Mouse (Mus musculus): ENCODE measurements around the gene Hpf1.

Hpf1 gene

DNA sequence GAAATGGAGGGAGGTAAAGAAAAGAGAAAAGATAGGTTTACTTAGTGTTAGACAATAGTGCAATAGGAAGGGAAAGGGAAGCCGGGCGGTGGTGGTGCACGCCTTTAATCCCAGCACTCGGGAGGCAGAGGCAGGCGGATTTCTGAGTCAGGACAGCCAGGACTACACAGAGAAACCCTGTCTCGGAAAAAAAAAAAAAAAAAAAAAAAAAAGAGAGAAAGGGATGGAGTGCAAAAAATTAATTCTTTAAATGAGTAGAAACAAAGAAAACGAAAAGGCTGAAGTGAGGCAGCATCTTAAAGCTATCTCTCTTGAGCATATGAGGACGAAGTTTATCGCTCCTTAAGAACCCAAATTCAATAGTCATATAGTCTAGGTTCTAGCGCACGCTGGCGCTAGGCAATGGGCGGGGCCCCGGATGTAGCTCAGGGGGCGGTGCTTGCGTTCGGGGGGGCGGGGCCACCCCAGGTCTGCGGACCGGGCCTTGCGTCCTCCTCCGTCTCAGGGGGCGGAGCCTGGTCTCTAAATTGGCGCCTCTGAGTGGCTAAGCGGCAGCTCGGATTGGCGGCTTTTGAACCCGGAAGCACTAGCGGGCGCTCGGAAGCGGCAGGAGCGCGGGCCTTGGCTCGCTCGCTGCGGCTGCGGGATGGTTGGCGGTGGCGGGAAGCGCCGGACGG lies at the start of gene Hpf1:
Gene Hpf1 (plus strand): TSS at position 576 of the 677 bp plus-strand sequence.
- DNase-seq (ENCODE audit: low read depth), result peak; percentile 96

DNA sequence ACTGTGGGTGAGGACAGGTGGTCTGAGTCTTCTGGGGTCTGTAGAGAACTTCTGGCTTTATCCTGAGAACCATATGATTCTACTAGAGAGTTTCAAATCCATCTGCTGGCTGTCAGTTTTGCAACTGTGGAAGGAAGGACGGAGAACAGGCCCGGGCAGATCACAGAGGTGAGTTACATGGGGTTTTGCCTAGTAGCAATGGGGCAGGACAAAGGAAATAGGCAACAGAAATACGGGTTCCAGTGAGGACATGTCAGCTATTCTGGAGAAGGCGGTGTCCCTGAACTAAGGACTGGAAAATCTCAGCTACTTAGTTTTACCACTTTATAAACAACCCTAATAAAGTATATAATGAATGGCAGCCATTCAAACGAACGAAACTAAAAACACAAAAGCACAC lies 47.8 kb upstream of the Hpf1 start:
- no peak for DNase-seq (ENCODE audit: low read depth)

DNA sequence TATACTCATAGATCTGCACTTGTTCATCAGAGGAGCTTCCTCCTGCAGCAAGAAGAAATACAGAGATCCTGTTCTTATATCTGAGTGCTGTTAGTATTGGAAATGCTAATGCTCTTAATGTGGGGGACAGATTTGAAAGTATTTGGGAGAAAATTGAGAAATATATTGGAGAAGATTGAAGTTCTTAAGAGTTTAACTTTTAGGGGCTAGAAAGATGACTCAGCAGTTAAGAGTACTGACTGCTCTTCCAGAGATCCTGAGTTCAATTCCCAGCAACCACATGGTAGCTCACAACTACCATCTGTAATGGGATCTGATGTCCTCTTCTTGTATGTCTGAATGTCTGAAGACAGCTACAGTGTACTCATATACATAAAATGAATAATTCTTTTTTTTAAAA lies 32.7 kb upstream of the Hpf1 start:
- no peak for DNase-seq (ENCODE audit: low read depth)

DNA sequence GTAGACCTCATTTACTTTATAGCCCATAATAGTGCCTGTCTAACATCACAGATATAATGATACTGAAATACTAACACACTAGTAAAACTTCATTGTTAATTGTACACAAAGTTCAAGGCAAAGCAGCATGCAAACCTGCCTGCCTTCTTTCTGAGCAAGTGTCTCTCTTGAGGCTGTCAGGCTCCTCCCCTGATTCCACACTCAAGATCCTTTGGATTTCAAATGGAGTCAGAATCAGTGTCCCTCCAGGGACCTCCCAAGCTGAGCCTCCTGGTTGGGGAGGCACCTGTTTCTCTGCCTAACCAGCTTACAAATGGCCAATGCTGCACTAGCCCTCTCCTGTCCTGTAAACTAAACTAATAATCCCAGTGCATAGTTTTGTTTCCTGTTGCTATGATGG lies 32.1 kb upstream of the Hpf1 start:
- no peak for DNase-seq (ENCODE audit: low read depth)

DNA sequence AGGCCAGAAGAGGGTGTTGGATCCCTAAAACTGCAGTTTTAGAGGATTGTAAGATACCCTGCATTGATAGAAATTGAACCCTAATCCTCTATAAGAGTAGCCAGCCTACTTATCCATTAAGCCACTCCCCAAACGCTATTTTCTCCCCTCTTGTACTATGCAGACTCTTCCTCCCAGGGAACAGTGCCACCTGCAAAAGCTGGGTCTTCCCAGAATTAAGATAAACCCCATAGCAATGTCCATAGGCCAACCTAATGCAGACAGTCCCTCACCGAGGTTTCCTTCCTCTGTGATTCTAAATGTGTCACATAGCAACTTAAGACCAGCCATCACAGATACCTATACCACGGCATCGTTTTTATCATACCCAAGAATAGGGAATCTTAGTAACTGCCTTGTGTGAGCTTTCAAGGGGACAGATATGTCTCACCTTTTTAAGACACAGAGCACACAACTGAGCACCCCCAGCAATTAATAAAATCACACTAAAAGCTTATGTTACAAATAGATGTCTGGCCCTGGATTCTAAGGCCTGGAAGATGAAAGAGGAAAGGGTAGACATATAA lies 31.2 kb upstream of the Hpf1 start:
- no peak for DNase-seq (ENCODE audit: low read depth)

DNA sequence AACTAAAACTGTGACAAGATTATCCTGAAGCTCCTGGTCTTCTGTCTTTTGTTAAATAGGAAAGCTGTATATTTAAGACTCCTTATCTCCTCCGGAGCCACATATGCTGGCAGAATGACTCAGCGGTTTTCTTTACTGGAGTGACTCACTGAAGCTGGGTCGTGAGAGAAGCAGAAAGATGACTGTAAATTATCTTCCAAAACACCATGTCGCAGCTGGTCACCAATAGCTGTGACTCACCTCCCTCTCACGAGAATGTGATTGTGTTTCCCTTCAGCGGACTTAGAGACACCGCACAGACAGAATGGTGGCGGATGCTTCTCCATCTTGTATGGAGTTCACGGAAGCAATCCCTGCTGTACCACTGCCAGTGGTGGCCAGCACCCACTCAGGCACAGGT lies 30.6 kb upstream of the Hpf1 start:
- DNase-seq (ENCODE audit: low read depth), result peak; percentile 73

DNA sequence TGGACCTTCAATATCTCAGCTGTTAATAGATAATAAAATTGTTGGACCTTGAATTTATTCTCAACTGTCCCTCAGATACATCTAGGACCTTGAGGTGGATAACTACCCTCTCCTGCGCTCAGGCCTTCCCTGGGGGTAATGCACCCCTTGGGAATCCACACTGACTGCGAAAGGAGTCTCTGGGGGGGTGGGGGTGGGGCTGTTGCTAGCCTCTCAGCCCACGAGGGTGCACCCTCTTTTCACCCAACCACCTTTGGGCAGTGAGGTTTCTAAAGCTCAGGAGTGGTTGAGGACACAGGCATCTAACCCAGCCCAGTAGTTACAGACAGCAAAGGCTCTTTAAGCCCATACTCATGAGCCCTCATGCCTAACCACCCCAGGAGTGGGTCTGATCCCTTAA lies 29.5 kb upstream of the Hpf1 start:
- no peak for DNase-seq (ENCODE audit: low read depth)

DNA sequence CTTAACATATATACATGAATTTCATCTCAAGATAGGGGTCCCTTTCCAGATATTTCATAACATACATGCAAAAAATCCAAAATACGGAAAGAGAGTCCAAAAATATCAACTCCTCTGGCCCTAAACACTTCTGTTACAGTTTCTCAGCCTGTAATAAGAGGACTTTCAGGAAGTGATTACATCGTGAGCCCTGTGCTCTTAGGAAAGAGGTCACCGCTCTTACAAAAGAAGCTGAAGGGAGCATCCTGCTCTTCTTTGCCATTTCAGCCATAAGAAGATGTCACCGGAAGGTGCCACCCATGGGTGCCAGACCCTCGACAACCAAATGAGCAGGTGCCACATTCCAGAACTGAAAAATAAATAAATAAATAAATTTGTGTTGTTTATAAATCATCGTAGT lies 28.4 kb upstream of the Hpf1 start:
- no peak for DNase-seq (ENCODE audit: low read depth)

DNA sequence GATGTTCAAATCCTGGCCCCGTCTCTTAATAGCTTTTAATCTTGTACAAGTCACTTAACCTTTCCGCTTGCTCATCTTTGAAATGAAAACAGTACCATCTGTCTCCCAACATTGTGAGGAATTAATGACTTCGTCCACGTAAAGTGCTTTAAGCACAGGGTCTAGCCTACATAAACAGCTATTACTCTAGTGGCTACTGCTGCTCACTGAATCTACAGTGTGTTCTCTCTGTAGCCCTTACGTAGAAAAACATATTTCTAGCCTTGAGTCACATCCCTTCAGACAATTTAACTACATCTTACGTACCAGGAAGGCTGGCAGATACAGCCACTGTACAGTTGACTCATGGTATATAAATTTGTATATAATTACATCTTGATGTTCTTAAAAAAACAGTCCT lies 25.3 kb upstream of the Hpf1 start:
- DNase-seq (ENCODE audit: low read depth), result no peak

DNA sequence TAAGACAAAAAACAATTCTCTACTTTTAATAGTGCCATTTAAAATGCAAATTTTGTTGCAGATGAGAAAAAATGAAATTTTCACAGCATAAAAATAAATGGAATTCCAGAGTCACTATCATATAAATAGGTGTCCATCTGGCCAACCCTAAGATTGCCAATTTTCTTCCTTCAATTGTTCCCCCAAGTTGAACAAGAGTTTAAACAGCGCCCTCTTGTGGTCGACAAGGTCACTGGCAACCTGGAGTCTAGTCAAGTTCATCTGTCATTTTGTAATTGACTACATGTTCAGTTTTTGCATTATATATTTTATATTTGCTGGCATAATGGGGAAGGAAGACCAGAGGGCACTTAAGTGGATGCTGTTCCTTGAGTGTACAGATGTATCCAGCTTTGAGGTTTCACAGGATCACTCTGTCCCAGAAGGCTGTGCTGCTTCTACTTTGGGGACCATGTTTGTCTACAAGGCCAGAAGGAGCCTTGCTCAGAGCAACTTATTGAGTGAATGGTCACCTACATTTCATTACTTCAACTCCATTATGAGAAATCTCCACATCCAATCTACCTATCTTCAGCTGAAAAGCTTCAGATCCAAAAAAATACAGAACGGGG lies 24.6 kb upstream of the Hpf1 start:
- DNase-seq (ENCODE audit: low read depth), result peak; percentile 65

DNA sequence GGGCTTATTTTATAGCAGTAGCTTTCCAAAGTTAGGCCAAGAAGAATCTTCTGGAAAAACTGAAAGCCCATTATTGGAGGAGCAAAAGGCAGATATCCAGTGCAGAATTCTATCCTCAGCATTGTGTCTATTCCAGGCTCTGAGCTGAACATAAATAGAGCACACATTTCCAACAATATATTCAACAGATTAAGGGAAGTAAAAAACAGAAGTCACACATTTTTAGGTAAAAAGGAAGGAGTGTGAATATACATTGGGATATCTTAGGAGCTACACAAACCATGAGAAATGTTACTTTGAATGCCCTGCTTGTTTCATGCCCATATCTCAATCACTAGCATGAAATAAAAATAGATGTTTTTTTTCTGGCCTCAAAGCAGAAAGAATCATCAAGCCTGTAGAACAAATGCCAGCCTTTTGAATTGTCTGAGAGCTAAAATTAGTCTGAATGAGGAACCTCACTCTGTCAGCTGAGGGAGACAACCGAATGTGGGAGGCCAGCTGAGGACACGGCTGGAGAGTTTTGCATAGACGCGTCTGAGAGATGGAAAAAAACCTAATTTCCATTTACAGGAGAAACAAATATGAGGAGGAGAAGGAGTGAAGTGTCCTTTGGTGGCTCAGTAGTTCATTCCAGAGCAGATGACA lies 22.6 kb upstream of the Hpf1 start:
- no peak for DNase-seq (ENCODE audit: low read depth)

DNA sequence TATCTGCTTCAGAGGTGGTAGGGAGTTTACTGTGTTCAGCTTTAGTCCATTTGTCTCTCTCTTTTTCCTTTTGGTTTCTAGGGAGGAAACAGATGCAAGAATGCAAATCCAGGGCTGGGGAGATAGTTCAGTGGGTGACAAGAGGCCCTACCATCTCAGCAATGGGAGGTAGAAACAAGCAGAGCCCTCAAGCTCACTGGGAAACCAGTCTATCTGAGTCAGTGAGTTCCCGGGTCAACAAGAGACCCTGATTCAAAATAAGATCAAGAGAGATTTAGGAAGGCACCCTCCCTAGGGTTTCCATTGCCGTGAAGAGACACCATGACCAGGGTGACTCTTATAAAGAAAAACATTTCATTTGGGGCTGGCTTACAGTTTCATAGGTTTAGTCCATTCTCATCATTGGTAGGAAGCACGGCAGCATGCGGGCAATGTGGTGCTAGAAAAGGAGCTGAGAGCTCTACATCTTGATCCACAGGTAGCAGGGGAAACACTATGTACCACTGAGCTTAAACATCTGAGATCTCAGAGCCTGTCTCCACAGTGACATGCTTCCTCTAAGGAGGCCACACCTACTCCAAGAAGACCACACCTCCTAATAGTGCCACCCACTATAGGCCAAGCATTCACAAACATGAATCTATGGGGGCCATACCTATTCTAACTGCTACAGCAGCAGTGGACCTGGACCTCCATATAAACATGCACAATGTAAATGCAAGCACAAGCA lies 21.8 kb upstream of the Hpf1 start:
- no peak for DNase-seq (ENCODE audit: low read depth)

DNA sequence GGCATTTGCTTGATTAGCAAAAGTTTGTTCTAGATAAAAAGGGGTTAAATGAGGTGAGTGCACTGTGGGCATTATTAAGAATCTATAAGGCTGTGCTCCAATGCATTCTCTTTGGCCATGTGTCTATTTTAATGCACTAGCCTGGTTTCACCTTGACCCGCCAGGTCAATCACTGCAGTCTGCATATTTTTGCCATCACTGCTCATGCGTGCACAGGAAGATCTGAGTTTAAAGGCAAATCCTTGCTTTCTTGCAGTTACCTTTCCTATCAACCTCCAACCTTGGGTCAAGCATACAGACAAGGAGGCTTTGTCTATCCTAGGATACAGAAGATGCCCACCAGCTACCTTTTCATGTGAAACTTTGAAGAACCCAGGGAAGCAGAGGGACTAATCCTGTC lies 20.5 kb upstream of the Hpf1 start:
- DNase-seq (ENCODE audit: low read depth), result no peak

DNA sequence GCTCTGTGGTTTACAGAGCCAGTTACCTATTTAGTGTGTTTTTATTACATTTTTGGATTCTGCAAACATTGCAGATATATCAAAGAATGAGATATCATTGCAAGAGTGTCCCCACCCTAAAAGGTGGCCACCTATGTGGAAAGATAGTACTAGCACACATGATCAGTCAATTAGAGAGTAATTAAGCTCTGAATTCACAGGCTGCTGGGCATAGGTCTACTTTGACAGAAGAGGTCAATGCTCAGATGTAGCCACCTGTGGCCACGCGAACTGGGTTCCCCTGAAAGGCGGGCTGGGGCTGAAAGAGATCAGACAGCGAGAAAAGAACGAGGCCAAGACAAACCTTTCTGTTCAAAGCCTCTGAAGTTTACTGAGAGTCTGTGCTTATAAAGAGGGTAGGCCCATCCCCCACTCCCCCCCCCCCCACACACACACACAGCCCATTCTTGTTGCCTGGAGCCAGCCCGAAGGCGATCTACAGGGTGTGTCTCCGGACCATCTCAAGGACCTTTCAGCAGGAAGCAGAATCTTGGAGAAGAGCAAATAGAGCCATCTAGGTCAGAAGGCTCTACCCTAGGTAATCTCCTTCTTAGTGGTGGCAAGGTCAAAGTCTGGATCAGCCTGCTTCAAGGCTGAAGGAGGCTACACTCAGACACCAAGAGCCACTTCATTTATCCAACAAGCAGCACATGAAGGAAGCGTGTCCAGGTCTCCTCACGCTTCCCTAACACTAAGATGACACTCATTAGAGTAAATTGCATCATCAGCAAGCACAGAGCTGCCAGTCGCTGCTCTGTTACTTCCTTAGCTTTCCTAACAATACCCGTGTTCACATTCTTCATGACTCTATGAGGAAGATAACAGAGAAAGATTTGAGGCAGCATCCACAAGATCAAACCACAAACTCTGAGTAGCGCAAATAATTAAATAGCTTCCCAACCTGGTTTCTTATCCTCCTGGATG lies 19.7 kb upstream of the Hpf1 start:
- no peak for DNase-seq (ENCODE audit: low read depth)

DNA sequence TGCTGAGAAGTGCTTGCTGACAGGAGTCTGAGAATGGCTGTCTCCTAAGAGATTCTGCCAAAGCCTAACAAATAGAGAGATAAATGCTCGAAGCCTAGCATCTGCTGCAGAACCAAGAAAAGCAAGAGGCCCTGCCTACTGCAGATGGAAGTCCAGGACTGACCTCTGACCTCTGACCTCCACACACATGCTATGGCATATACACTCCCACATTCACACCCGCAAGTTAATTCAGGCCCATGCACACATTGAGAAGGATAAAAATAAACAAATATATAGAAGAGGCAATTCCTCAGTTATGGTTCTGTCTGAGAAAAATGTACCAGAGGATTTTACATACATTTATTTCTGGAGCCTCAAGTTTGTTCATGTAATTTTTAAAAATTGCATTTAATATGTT lies 11.6 kb upstream of the Hpf1 start:
- no peak for DNase-seq (ENCODE audit: low read depth)

DNA sequence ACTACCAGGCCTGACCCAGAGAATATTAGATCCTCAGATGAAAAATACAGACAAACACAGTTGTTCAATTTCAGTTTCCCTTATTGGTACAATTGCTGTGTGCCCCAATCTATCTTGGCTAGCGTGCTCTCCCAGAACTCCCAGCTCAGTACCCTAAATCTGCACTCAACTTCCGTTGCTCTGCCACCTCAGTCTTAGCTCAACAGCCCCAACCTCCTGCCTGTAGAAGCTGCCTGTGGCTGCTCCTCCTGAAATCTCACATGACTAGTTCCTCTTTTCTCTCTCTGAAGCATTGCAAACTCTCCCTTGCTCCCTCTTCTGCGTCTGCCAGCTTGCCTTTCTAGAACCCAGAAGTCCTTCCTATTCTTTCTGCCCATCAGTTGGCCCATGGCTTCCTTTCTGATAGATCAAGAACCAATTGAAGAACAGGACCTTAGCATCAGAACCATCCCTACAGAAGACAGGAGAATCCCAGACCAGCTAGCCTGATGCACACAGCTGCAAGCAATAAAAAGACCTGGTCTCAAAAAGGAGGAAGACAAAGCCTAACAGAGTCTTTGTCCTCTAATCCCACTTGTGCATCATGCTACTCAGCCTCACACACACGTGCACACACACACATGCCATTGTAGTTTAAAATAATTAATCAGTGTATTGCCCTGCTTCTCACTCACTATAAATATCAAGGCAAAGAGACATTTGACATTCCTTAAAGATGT lies 6.6 kb upstream of the Hpf1 start:
- no peak for DNase-seq (ENCODE audit: low read depth)

DNA sequence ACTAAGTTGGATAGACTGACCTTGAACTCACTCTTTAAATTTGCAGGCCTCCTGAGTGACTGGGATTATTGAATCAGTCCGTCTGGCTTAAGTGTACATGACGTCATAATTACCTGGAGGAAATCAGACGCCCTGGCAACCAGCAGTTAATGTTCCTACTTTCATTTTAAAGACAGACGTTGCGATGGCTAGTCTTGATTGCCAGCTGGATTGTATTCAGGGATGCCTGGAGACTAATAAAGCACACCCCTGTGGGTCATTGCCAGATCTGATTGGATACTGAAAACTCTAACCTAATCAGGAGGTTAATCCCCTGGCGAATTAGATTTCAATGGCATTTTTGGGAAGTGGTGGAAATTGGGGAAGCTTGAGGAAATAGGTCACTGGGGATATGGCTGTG lies 3.5 kb upstream of the Hpf1 start:
- no peak for DNase-seq (ENCODE audit: low read depth)

DNA sequence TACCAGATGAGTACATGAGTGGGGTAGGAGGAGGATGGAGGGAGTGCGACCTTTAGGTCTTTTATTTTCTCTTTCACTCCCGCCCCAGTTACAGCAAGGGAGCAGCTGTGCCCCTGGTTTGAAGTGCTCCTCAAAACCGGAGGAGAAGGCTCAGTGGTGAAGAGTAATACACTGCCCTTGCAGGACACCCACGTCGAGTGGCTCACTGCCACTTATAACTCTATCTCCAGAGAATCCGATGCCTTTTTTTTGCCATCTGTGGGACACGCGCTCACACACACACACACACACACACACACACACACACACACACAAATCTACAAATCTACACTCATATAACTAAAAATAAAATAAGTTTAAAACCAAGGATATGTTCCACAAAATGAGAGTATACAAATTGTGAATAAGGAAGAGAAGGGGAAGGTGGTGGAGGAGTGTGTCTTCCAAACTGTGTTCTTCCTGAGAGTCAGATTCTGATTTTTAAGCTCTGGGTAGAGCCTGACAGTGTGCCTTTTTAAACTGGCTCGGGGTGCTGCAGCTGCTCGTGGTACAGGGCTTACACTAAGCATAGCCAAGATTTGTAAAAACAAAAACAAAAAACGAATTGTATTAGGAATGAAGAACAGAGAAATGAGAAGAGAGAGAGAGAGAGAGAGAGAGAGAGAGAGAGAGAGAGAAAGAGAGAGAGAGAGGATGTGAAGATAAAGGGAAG lies 931 bp upstream of the Hpf1 start:
- no peak for DNase-seq (ENCODE audit: low read depth)

DNA sequence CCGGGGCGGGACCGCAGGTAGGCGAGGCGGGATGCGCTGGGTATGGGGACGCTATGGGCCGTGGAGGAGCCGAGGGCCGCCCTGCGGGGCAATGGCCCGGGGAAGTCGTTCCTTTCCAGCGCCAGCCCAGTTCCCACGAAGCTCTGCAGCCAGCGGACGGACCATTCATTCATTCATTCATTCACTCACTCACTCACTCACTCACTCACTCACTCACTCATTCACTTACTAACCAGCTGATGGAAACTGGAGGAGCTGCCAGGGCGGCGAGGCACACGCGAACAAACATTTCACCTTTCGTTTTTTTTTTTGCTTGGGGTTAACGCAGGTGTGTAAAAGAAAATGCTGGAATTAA lies 279 bp downstream of the Hpf1 start:
- DNase-seq (ENCODE audit: low read depth), result no peak

DNA sequence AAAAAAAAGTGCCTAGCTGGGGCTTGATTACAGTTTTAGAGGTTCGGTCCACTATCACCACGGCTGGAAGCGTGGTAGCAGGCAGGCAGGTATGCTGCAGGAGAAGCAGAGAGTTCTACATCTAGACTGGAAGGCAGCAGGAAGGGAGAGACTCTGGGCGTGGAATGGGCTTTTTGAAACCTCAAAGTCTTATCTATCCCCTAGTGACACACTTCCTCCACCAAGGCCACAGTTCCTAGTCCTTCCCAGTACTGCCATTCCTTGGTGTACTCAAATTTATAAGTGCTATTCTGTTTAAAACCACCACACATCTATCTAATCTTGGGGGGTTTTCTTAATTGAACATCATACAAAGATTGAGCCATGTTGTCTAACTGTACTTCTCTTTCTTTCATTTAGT lies 1.5 kb downstream of the Hpf1 start:
- DNase-seq (ENCODE audit: low read depth), result no peak
